Mouse (Mus musculus) heart, postnatal 36 days (tissue): ENCODE data around the gene Tmem258. TPM values are rescaled to one million over a fixed set of nuclear protein-coding genes. Genes with fewer than 3 reads are reported as not detected.

ENCODE experiments used
- DNase-seq, 2 experiments: peaks; one replicate each; pipeline ENCODE4 v3.0.0; 2021 to 2022
- intact Hi-C: fragments of 180-260 bp; cut with DNase I; formaldehyde crosslinking; loops from one replicate; pipeline ENCODE4 v1.15.1; 2025
- total RNA-seq, 2 experiments: library from RNA; stranded (reverse); gene quantifications; 2 replicates each; pipeline ENCODE4 v1.2.3; 2021

Tmem258 gene
- total RNA-seq, 2 experiments from 2014 or later = 173 to 180 TPM

DNA sequence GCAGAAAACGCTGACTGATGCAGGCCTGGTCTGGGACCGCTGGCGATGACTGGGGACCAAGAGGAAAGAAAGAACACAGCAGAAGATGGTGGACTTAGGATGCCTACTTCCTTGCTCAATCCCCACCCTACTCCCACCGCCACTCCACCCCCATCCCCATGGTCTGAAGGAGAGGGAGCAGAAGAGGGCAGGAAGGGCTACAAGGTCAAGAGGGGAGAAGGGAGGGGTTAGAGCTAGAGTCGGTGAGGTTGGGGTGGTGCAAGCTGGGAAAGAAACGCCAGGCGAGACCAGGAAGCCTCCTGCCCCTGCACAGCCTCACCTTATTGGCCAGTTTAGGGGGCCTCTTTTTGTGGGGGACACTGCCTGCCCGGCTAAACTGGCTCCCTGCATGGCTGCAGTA, 12.3 kb downstream of the Tmem258 start:
- intact Hi-C loops = no loop called here
- DNase-seq = no peak

DNA sequence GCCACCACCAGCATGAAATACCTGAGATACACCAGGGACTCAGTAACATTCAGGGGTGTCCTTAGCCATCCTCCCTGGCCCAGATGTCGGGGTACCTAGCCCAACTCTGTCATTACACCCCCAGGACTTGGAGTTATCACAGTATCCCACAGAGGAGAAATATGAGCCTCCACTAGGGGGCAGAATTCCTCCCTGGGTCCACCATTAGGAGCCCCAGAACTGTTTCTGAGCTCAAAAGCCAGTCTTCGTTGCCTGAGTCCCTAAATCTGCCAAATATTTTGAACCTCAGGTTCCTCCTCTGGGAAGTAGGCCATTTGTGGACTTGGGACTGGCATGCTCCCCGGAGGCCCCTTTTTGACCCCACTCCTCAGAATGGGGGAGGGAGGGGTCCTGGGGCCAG, 15.3 kb downstream of the Tmem258 start:
- intact Hi-C loops = no loop called here
- DNase-seq = peak; percentile 27 to 44

GRCm38 (mm10) chr19:10219593-10219992, 15.8 kb downstream of the Tmem258 start:
- DNase-seq = no peak
- intact Hi-C loops = no loop called here

- intact Hi-C loops = no loop called here
- no peak for DNase-seq
Observed at GRCm38 (mm10) chr19:10221585-10221984, 17.8 kb downstream of the Tmem258 start.

DNA sequence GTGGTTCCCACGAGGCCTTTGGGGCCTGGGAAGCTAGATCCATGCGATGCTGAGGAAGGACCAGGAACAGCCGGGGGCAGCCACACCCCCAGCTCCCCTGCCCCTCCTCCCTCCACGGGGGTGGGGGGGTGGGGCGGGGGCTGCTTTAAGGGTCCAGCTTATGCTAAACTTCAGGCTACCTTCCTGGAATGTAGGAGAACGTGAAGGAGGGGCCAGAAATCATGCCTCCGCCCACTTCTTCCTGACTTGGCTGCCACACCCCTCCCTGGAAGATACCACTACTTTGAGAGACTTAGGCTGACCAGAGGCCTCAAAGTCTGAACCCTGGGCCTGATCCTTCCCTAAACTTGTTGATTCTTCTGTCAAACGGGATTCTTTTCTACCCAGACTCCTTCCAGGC, 18.8 kb downstream of the Tmem258 start:
- intact Hi-C loops = no loop called here
- no peak for DNase-seq

- DNase-seq = no peak
- intact Hi-C loops = no loop called here
Observed at GRCm38 (mm10) chr19:10223561-10223960, 19.7 kb downstream of the Tmem258 start.

GRCm38 (mm10) chr19:10224637-10225453, 21.0 kb downstream of the Tmem258 start:
- no peak for DNase-seq
- intact Hi-C loops = no loop called here

- intact Hi-C loops = no loop called here
- no peak for DNase-seq
Observed at GRCm38 (mm10) chr19:10225767-10226166, 22.0 kb downstream of the Tmem258 start.

- intact Hi-C loops = no loop called here
- DNase-seq = no peak
Observed at GRCm38 (mm10) chr19:10231016-10231415, 27.2 kb downstream of the Tmem258 start.

DNA sequence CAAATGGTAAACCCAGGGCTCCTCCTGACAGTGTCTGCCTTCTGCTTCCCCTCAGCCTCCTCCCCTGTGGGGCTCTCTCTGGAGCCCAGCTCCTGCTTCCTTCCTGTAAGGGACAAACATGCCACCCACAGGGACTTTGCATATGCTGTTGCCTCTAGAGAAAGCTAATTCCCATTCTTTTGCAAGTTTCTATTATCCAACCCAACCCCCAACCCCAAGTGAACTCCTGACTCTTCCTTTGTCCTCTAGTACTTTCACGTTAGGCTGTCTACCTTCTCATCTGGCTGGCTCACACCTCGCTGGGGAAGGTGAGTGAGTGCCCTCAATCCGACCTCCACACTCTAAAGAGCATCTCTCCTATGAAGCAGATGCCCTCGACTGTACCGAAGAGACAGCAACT, 28.1 kb downstream of the Tmem258 start:
- DNase-seq = no peak
- intact Hi-C loops = no loop called here

- intact Hi-C loops = no loop called here
- no peak for DNase-seq
Observed at GRCm38 (mm10) chr19:10232327-10233017, 28.7 kb downstream of the Tmem258 start.

DNA sequence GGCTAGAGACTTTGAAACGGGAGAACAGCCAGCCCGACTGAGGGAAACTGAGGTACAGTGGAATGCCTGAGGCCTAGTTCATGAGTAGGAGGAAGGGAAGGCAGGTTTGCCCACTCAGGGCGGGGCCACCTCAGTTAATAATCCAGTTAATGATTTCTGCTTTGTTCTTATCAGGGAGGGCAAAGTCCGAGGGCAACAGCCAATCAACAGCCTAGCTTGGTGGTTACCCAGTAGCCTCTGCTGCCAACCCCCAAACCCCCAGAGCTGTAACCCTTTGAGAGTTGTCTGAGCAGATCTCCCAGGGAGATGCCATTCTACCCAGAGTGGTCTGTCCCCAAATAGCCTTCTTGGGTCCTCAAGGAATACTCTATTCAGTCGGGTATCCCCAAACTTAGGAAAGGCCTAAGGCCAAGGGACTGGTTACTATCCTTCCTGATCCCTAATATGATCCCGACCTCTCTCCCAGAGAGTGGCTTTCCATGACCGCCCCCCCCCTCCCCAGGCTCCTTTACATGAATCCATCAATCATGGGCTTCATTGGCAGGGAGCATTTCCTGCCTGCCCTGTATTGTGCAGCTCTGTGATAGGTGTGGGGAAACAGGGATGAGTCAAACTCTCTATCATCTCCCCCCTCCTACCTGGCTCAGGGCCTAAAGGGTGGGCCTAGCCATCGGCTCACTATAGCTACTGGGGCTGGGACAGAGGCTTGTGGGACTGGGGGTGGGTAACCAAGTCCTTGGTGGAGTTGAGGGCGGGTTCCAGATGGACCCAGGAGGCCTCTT, 32.2 kb downstream of the Tmem258 start:
- intact Hi-C loops = no loop called here
- no peak for DNase-seq

DNA sequence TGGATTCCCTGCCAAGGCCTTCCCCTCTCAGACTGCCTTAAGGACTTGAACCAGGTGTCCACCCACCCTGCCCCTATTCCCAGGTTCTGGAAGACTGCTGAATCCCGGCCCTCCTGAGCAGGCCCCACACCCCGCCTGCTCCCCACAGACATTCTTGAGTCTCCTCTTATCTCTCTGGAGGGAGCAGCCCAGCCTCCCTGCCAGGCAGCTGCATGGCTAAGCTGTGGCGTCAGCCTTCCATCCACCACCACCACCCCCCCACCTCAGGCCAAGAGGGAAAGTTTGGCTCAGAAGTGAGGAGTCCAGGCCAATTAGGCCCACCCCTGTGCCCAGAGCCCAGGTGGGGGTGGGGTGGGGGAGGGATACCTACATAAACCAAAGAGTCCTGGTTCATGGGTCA, 34.7 kb downstream of the Tmem258 start:
- no peak for DNase-seq
- intact Hi-C loops = no loop called here

- intact Hi-C loops = no loop called here
- no peak for DNase-seq
Observed at GRCm38 (mm10) chr19:10239419-10239818, 35.6 kb downstream of the Tmem258 start.

GRCm38 (mm10) chr19:10239975-10240653, 36.3 kb downstream of the Tmem258 start:
- DNase-seq = no peak
- intact Hi-C loops = no loop called here

DNA sequence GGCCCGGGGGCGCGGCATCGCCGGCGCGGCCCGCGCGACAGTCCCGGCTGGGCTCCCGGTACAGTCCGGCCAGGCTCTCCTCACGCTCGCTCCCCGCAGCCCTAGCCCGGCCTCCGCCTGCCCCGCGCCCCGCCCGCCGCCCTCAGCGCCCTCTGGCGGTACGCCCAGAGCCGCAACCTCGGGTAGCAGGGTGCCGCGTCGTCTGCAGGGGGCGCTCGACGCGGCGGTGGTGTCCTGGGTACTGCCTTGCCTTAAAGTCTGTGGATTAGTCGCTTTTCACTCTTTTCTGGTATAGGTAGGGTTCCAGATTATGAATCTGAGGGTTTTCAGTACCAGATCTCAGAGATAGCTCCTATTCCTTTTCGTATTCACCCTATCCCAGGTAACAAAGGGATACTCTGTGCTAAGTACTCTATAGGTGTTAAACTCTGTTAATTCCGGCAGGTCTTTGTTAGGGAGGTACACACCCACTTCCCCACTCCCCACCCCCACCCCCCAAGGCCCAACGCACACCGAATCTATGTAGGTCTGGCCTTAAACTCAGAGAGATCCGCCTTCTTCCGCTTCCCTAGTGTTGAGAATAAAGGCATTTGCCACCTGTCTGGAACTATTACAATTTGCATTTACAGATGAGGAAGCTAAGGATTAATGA, 37.0 kb downstream of the Tmem258 start, which contains the start of gene Myrf:
Gene Myrf, minus strand, starts transcription at position 95 of the 652 bp plus-strand sequence.
- DNase-seq = peak; percentile 80 to 81
- intact Hi-C loops = no loop called here

- DNase-seq = no peak
Observed at GRCm38 (mm10) chr19:10242916-10243315, 39.1 kb downstream of the Tmem258 start.

GRCm38 (mm10) chr19:10244183-10244582, 40.4 kb downstream of the Tmem258 start:
- peak; percentile 37 to 60 for DNase-seq
- intact Hi-C loops = no loop called here

More at GRCm38 (mm10) chr19:10242916-10243315, 39.1 kb downstream of the Tmem258 start:
- intact Hi-C loops = no loop called here

DNA sequence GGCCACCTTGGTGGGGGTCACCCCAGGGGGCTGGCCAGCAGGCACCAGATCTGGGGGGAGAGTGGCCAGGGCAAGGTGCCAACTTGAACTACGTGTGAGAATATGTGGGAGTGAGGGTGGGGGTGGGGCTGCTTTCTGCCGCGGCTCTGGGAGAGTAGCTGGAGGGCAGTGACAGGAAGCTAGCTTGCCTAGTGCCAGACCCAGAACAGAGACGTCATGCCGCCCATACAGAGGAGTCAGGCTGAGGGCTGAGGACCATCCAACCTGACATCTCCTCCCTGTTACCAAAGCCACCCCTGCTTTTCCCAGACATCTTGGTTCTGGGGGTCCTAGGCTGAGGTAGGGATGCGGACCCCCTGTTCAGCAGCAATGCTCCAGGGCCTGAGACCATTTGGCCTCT, 43.4 kb downstream of the Tmem258 start:
- no peak for DNase-seq
- intact Hi-C loops = no loop called here

- no peak for DNase-seq
- intact Hi-C loops = no loop called here
Observed at GRCm38 (mm10) chr19:10248128-10248527, 44.3 kb downstream of the Tmem258 start.
